Mouse (Mus musculus) CH12.LX (cell line): ENCODE results near the gene AU021092.

Experiments
- E2F4 ChIP-seq: IDR thresholded peaks from 2 replicates; pipeline ENCODE4 v1.6.1; 2011; ENCODE audit warnings: low read depth, low read length, improper control_type of control experiment; ENCODE audit not compliant: insufficient replicate concordance
- RCOR1 ChIP-seq: conservative IDR thresholded peaks from 2 replicates; pipeline ENCODE4 v1.6.1; 2012; ENCODE audit warnings: low read depth, mild to moderate bottlenecking, inconsistent platforms, low read length, improper control_type of control experiment
- SMC3 ChIP-seq: IDR thresholded peaks from 2 replicates; pipeline ENCODE4 v1.6.1; 2011; ENCODE audit warnings: low read depth, low read length, improper control_type of control experiment

- TF ChIP-seq E2F4 = no peak
- no peak for TF ChIP-seq SMC3
- TF ChIP-seq RCOR1 = no peak
Observed at GRCm38 (mm10) chr16:5168038-5168437, 54.1 kb downstream of the AU021092 start.
